Mouse (Mus musculus) olfactory bulb, adult 2 months (tissue): Measurements from ENCODE around the gene Pde5a.

Experiments
- CTCF ChIP-seq: fragments of 200-500 bp; IDR thresholded peaks from 2 replicates; pipeline ENCODE4 v1.5.1; 2012; ENCODE audit warnings: low read depth, mild to moderate bottlenecking, low read length, moderate library complexity; ENCODE audit not compliant: insufficient read depth
- POLR2A ChIP-seq: fragments of 200-500 bp; IDR thresholded peaks from 2 replicates; pipeline ENCODE4 v1.6.1; 2012; ENCODE audit warnings: mild to moderate bottlenecking, low read depth, low read length, moderate library complexity; ENCODE audit not compliant: insufficient read depth

DNA sequence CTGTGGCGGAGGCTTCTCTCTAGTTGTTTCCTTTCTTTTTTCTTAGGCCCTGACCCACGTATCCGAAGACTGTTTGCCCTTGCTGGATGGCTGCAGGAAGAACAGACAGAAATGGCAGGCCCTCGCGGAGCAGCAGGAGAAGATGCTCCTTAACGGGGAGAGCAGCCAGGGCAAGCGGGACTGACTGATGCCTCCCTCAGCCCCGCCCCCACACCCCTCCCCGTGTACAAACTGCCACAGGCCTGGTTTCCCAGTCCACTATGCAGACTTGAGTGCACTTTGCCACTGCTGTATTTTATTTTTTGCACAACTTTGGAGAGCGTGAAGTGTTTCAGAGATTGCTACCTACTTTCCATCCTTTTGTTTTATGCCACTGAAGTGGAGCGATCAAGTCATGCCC is 126.4 kb downstream of the Pde5a start:
- TF ChIP-seq CTCF, result no peak
- no peak for TF ChIP-seq POLR2A
